Mouse (Mus musculus): ENCODE results near the gene Eef1e1.

DNA sequence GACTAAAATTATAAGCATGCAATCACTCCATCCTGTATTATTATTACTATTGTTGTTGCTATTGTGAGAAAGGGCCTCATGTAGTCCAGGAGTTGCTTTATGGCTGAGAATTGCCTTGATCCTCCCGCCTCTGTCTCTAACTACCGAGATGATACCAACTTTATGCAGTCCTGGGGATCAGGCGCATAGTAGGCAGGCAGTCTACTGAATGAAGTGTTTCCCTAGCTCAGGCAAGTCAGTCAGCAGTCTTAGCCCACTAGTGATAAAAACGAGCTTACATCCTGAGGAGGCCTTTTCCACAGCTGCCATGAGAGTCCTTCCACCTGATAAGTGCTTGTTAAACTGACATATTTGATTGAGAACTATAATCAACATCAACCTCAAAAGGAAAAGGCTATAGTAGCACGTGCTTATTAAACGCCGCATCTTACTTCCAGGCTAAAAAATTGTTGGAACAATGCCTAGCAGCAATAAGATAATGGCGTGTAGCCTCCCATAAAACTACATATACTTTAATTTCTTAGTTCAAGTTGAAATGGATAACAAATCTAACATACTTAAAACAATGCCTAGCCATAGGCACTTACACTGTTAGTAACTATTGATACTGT is 34.5 kb downstream of the Eef1e1 start:
- TF ChIP-seq CTCF (IDR thresholded peaks at IDR 0.05; ENCODE audit: borderline replicate concordance, insufficient read depth, low read depth, low read length) (no peak), POLR2A (IDR thresholded peaks at IDR 0.05; ENCODE audit: borderline replicate concordance, insufficient read depth, low read length) (no peak)

Data from cerebellum, adult 2 months (tissue).